Mouse (Mus musculus): ENCODE data around the gene Osbpl5.
A peak's percentile ranks its signal among the peaks of the same experiment; 100 is the strongest.

Osbpl5 gene

DNA sequence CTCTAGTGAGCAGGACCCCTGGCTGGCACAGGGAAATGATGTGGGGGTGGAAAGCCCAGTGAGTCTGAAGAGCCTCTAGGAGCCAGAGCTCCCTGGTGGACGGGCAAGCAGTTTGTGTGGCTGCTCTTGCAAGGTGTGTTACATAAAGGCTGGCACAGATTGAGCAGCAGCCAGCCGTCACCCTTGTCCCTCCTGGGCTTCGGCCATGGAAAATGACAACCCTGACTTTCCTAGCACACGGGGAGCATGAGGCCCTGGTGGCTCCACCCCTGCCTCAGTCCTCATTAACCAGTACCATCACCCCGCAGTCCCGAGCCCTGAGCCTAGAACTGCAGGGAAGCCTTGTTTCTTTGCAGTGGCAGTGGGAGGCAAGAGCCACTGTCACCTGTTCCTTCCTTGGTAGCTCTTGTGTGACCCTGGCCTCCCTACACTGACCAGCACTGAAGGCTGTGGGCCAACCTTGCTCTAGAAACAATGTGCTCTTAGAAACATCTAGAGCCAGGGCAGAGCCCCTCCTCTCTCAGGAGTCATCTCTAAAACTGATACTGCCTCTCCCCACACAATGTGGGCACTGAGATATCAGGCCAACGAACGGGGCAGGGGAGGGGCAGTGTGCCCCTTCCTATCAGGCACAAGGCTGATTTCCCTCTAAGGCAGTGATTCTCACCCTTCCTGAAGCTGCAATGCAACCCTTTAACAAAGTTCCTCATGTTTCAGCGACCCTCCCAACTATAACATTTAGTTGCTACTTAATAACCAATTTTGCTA lies 1.2 kb downstream of the Osbpl5 start:
- DNase-seq (ENCODE audit: low spot score in 2 of 2): no peak

DNA sequence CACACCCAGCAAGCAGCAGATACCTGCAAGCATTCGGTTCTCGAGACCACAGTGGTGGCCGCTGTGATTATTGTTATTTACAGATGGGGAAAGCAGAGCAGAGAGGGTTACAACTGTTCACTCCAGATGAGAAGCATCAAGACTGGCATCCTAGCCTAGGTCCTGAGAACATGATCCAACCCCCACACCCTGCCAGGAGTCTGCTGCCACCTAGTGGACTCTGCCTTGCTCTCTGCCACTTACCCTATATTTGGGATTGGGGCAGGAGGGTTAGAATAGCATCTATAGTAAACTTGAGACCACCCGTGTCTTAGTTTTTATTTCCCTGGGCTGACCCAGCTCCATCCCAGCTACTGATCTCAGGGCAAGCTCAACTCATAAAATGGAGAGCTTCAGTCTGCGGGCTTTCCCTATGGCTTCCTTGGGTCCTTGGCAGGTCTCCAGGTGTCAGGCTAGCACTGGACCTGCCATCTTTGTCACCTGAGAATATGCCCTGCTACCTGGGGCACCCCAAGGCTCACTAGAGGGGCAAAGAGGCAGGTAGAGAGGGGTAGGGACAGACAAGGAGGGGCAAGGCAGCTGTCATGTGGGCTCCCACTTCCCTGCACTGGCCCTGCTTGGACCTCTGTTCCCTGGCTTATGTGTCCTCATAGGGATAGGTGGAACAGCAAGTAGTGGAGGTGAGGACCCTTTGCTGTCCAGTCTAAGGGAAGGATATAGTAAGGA lies 2.6 kb downstream of the Osbpl5 start:
- DNase-seq (ENCODE audit: low spot score in 2 of 2): peak; percentile 37 to 83

DNA sequence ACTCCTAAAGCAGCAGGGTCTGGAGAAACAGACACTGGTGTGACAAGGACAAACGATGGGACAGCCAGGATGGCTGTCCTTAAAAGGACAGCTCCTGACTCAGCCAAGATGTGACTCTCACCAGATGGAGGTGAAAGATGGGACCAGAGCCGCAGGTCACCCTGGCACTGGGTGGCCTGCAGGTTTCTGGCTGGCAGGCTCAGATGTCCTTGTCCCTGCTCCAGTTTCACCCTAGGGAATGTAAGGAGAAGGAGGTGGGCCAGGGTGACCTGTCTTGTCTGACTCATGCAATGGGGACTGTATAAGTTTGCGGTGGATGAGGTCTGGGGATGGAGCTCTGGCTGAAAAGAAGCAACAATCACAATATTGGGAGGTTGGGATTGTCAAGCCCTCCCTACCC lies 4.2 kb downstream of the Osbpl5 start:
- no peak for DNase-seq (ENCODE audit: low spot score in 2 of 2)

DNA sequence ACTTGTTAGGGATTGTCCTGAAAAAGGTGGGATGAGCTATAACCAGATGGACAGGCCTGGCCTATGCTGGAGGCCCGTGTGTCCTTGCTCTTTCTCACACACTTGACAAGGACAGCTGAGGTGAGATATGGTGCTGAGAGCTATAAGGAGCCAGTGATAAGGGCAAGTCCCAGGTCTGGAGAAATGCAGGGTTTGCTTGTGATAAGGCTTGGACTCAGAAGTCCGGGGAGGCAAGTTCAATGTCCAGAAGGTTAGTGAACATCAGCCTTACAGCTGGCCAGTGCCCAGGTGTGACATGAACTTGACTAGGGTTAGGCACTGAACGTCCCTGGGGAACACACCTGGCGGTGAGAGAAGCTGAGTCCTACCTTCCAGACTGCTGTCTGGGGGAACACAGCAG lies 4.7 kb downstream of the Osbpl5 start:
- DNase-seq (ENCODE audit: low spot score in 2 of 2): no peak

DNA sequence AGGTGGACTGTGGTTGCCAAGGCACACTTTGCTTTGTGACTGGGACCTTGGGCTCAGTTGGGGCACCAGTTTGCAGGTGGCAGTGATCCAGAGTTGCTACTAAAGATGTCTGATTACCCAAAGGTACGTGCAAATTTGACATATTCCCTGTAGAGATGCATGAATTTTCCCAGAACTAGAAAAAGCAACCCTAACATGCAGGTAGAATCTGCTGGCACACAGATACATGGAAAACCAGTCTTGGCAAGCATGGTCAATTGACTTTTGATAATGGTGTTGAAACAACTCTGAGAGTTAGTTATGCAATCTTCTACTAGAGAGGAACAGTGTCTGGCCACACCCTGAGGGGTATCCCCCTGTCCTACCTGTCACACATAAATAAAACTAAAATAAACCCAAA lies 5.4 kb downstream of the Osbpl5 start:
- DNase-seq (ENCODE audit: low spot score in 2 of 2): no peak

DNA sequence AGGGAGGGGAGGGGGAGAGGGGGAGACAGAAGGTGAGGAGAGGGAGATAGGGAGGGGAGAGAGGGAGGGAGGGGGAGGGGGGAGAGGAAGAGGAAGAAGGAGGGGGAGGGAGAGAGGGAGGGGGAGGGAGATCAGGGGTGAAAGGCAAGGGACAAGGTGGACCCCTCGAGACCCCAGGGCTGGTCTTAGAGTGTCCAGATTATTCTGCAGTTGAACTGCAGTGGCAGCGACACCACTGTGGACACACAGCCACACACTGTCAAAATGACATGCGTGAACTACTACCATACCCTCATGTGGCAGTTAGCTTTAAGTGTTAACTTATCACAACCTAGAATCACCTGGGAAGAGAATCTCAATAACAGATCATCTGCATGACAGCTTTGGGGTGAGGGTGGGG lies 7.7 kb downstream of the Osbpl5 start:
- DNase-seq (ENCODE audit: low spot score in 2 of 2): no peak

DNA sequence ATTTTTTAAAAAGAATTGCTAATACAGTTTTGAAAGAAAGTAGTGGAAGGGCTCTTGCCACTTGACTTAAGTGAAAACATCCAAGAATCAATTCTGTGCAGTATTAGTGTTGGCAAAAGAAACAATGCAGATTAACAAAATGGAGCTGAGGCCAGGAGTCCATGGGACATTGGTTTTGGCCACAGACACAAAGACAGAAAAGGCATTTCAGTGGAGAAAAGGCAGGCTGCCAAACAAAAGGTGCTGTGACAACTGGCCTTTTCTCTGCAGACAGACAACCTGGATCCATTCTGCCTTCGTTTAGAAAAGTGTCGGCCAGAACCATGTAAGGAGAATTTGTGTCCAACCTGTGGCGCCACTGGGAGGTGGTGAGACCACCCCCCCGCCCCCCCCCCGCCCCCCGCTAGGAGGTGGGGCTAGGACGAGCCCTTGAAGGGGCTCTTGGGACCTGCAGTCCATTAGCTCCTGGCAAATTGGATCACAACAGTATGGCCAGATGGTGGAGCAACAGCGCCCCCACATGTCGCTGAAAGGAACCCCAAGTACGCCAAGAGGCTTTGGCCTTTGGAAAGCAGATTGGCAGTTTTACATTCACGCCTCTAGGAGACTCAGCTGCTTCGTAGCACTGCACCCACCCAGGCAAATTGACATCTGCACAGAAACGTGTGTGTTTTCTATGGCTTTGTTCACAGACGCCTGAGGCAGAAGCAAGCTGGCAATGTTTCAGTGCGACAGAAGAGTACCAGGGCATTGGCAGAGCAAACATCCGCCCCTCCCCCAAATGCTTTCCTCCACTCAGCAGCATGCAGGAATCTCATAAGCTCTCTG lies 8.5 kb downstream of the Osbpl5 start:
- DNase-seq (ENCODE audit: low spot score in 2 of 2): peak; percentile 73 to 81

DNA sequence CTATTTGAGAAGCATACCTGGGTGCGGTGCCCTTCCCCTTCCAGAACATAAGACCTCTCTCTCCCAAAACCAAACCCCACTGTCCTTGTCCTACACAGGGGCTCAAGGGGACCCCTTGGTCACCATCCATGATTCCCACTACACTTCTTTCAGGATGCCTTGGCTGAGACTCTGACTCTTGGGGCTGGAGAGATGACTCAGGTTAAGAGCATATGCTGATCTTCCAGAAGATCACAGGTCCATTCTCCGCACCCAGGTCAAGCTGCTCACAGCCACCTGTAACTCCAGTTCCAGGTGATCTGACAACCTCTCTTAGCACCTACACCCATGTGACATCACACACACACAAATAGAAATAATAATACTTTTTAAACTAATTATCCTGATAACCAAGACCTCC lies 16.1 kb downstream of the Osbpl5 start:
- no peak for DNase-seq (ENCODE audit: low spot score in 2 of 2)

DNA sequence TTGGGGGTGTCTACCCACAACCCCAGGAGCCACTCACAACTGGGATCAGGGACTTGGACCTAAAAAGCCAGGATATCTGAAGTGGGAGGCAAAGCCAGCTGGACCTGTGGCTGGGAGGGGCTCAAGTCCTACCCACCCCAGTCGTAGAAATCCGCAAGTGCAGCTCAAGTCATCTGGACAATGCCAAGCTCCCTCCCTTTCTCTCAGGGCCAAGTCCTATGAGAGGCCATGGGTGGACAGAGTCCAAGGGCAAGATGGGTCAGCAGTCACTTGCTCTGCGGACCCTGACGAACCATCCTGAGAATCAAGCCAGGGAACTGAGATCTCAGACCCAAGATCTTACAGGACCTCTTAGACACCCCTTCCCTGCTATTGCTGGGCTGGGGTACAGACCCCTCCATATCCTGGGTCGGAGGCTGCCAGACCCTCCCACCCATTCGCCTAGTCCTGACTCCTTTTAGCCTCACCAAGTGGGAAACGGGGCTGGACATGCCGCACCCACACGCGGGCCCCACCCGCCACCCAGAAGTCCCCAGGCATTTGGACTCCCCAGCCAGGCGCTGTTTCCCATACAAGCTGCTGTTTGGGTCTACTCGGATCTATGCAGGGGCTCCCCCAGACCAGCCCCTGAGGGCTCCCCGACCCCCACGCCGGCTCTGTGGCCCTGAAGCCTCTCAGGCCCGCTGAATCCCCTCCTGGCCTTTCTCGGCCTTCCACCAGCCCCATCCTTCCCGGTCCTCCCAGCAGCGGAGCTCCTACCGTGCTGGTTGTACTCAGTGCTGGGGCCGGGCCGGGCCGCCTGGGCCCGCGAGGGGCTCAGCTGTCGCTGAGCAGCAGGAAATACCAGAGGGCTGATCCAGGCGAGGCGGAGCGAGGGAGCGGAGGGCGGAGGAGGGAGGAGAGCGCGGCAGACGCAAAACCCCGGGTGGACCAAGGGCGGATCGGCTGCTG lies 17.0 kb downstream of the Osbpl5 start:
- peak; percentile 31 to 66 for DNase-seq (ENCODE audit: low spot score in 2 of 2)

DNA sequence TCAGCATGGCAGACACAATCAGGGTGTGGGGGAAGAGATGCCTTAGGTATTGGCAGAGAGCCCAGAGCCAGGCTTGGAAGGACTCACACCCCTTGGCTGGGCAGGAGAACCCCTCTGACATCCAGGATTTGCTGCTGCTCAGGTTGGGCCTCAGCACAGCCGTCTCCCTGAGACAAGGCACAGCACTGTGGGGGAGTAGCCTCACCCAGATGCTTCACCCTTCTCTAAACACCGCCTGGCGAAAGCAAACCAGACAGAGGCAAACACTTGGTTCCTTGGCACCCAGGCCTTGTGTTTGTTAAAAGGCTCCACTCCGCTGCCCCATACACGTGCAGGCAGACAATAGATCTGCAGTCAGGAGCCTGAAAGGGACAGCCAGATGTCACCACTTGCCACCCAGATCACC lies 18.2 kb downstream of the Osbpl5 start:
- no peak for DNase-seq (ENCODE audit: low spot score in 2 of 2)

DNA sequence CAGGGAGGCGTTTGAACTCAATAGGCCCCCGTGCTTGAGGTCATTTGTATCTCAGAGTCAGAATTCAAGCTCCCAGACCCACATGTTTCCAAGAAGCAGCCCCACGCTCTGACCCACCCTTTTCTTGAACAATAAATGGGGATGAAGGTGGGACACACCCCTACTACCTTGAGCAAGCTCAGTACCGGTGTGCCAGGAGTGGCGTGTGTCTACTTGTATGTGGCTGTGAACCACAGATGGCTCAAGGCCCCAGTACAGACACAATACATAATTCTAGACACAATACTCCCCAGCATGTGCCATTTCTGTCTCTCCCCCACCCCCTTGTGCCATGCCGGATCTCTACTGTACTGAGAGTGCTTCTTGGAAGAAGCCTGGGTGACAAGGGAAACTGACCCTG lies 18.6 kb downstream of the Osbpl5 start:
- no peak for DNase-seq (ENCODE audit: low spot score in 2 of 2)

DNA sequence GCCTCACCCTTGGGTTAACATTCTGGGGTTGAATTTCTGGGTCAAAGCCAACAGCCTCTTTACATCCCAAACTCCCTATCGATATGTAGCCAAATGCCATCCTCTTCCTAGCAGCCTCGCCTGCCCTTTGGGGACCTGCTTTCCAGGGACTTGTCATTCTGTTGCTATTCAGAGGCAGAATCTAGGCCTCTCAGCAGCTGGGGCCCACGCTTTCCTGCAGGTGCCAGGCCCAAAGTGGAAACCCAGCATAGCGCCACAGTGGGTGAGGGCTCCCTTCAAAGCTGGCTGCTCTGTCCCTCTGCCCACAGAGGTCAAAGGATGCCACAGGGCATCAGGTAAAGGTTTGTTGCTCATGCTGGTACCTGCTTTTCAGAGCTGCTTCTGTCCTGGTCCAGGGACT lies 23.0 kb downstream of the Osbpl5 start:
- DNase-seq (ENCODE audit: low spot score in 2 of 2): no peak

DNA sequence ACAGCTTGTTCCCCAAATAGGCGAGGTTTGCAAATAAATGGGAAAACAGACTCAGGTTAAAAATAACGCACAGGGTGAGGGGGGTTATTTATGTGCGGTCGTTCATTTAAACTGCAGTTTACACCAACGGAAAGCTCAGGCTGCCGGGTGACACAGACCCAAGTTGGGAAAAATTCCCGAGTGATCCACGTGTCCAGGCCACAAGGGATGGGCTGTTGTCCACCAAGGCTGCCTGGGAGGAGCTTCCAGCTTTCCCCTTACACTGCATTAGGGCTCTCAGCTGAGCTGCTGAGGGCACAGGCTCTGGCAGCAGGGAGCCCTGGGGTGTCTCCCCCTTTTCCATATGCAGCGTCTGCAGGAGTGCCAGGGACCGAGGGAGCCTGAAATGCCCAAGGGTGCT lies 26.9 kb downstream of the Osbpl5 start:
- no peak for DNase-seq (ENCODE audit: low spot score in 2 of 2)

DNA sequence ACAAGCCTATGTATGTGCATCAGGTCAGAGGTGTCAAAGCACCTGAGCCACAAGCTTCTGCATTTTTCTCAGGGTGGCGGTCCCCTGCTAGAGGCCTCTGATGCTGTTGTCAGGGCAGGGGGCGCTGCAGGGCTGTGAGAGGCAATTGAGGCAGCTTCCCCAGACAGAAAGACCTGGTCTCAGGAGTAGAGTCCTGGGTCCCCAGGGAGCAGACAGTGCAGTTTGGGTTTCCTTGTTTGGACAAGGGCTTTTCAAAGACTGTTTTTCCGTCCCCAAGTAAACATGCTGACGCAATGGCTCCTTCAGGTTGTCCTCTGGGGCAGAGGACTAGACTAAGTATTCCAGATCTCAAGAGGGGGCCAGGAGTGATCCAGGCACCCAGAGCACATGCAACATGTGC lies 30.4 kb downstream of the Osbpl5 start:
- DNase-seq (ENCODE audit: low spot score in 2 of 2): no peak

DNA sequence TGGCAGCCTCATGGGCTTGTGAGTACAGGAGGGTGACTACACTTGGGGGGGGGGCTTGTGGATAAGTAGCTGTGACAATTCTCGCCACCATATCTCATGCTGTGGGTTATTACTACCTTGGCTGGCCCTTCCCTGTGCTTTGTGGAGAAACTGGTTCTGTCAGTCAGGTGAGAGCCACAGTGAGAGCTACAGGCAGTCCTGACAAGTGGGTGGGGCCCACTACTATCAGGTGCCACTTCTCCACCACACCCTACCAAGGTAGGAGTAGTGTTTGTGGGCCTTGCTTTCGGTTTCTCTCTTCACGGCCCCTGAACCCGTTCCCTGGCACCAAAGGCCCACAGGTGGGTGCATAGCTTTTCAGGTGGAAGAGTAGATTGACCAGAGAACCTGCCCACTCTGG lies 32.9 kb downstream of the Osbpl5 start:
- no peak for DNase-seq (ENCODE audit: low spot score in 2 of 2)

DNA sequence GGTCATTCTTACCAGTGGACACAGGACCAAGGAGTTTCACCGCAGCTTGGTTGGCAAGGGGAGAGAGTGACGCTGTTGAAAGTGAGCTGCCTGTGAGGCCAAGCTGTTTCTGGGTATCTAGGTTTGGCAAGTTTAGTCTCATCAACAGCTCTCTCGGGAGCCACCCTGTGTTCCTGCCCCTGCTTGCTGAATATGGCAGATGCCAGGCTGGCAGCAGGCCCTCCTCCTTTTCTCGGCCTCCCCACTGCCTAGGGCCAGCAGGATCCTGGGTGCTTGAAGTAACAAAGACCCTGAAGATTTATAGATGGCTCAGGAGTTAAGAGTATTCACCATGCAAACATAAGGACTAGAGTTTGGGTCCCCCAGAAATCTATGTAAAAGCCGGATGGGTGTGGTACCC lies 34.1 kb downstream of the Osbpl5 start:
- DNase-seq (ENCODE audit: low spot score in 2 of 2): no peak

DNA sequence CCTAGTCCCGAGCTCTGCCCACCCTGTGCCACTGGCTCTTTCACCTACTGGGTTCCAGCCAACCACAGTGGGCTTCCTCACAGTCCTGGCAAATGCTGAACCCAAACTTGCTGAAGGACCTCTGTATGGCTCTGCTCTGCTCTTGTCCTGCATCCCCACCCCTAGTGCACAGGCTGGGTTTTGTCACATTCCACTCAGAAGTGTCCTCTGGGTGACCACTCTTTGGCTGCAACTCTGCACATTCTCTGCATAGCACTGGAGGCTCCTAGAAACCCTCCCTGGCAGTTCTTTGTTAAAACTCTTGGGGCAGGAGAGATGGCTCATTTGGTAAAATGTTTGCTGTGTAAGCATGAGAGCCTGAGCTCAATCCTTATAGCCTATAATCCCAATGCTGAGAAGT lies 39.0 kb downstream of the Osbpl5 start:
- no peak for DNase-seq (ENCODE audit: low spot score in 2 of 2)

DNA sequence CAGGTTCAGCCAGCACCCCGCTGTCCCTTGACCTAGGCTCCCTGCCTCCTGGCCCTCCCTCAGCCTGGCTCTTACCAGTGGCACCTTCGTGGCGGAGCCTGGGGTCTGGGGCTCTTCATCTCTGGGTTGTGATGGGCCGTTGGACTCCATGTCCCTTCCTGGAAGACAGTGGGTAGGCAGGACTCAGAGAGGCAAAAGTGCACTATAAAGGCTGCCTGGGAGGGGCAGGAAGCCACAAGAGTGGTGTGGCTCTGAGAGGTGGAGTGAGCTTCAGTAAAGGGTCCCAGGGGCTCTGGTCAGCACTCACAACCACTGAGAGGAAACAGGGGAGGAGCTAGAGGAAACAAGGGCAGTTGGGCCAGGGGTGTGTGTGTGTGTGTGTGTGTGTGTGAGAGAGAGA lies 43.4 kb downstream of the Osbpl5 start:
- no peak for DNase-seq (ENCODE audit: low spot score in 2 of 2)

DNA sequence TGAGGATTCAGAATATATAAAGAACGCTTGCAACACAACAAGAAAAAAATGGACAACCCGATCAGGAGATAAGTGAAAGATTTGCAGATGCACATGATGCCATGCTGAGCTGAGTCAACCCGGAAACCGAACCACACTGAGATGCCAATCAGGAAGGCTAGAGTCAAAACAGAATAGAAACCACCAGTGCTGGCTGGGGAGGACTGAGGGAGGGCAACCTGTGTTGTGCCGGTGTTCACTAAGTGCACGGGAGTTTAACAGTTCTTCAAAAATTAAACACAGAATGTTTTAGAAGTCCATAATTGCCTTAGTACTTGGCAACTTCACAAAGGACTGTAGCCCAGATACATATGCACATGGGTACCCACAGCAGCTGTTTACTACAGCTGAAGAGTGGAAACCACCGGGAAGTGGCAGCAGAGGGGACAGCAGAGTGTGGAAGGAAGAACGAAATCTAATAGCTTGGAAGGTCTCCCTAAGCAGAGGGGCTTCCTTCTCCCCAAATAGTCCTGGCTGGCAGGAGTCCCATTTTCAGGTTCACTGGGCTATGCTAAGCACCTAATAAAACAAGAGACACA lies 43.9 kb downstream of the Osbpl5 start:
- DNase-seq (ENCODE audit: low spot score in 2 of 2): peak in 1 of 2 experiments; percentile 30

DNA sequence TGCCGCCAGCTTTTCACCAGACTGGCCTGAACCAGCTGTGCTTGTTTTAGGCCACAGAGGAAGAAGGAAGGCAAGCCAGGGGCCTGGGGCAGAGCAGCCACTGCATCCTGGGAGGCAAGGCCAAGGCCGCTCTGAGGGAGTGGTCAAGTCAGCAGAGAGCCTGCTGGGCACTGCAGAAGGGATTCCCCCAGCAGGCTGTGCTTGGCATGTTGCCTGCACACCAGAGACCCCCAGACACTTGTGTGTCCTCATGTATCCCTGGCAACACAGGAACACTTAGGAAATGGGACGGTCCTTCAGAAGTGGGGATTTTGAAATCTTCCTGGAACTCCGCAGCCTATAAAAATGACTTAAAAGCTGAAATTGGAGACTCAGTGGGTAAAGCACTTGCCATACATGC lies 44.8 kb downstream of the Osbpl5 start:
- no peak for DNase-seq (ENCODE audit: low spot score in 2 of 2)

DNA sequence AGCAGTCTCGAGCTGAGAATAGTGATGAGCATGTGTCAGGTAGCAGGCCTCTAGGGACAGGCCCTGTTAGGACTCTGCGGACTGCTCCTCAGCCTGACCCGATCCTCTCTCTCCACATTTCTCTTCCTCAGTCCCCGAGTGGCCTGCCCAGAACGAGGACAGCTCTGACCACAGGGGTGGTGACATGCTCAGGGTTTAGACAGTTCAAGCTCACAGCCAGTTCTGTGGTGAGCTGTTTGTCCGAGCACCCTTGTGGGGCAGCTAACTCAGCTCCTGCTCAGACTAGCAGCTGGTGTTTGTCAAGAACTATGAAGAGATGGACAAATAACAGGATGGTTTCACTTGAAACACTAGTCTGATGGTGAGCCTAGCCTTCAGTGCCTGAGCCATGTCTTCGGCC lies 45.4 kb downstream of the Osbpl5 start:
- DNase-seq (ENCODE audit: low spot score in 2 of 2): no peak

All from thymus, postnatal 10 days (tissue).